Mouse (Mus musculus): ENCODE data around the gene Znrf3.
A peak's percentile ranks its signal among the peaks of the same experiment; 100 is the strongest.
"Not testable (repeated sequence)": the region's sequence is repeated elsewhere in the genome, so short reads cannot be mapped to it uniquely, and the experiment has no call there.

Gene Znrf3

DNA sequence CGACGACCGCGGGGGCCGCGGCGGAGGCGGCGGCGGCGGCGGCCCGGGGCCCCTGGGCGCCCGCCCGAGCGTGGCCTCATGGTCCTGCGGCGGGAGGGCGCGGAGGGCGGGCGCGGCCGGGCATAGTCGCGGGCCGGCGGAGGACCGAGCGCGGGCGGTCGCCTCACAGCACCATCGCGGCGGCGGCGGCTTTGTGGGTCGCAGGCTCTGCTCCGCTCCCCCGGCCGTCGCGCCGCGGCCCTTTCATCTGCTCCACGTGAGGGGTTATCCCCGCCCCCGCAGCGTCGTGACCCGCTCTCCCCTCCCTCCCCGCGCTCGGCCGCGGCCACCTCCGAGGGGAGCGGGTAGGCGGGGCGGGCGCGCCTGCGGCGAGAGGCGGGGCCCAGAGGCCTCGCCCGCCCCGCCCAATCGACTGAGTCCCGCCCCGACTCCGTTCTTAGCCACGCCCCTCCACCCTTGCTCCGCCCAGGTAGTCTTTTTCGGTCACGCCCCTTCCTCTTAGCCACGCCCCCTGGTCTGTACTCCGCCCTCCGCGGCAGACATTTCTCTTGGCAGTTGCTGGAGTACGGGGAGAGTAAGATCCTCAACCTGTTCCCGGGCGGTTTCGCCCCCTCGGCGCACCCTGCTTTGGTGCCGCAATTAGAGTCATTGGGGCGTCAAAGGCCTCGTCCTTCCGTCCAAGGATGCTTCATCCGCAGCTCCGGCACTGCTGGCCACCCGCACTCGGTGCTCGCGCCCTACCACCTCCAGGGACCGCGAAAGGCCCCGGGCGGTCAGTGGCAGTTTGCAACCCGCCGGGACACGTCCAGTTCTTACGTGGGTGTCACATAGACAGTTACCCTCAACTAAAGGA is at the start of gene Znrf3:
Znrf3 (minus strand) TSS at position 249 of the 853 bp plus-strand sequence.
- peak; percentile 99 for DNase-seq

DNA sequence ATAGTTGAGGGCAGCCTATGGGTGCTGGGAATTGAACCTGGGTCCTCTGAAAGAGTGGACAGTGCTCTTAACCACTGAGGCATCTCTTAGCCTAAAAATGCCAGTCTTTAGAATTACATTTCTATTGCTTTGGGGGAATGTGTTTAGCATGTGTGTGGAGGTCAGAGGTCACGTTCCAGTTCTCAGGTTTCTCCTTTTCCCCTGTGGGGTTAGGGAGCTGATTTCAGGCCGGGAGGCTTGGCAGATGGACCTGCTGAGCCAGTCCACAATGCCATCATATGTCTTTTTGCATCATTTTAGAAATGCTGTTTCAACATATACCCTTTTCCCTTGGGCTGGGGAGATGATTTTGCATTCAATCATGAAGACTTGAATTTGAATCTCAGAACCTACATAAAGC is 49.2 kb upstream of the Znrf3 start:
- no peak for DNase-seq

DNA sequence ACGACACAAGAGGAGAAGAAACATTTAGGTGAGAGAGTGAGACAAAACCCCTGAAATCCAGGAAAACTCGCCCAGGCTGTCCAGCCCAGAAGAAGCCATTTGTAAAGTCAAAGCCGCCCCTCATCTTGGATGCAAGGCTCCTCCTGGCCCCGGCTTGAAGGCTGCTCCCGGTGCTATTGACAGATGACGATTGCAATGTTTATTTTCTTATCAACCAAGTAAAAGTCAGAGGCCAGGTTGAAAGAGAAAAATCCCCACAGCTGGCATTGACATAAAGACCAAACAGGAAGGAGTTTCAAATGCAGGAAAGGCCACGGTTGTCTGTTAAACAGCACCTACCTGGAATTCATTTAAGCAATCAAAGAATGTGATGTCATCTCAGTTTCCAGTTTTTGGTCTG is 47.3 kb upstream of the Znrf3 start:
- DNase-seq = no peak

DNA sequence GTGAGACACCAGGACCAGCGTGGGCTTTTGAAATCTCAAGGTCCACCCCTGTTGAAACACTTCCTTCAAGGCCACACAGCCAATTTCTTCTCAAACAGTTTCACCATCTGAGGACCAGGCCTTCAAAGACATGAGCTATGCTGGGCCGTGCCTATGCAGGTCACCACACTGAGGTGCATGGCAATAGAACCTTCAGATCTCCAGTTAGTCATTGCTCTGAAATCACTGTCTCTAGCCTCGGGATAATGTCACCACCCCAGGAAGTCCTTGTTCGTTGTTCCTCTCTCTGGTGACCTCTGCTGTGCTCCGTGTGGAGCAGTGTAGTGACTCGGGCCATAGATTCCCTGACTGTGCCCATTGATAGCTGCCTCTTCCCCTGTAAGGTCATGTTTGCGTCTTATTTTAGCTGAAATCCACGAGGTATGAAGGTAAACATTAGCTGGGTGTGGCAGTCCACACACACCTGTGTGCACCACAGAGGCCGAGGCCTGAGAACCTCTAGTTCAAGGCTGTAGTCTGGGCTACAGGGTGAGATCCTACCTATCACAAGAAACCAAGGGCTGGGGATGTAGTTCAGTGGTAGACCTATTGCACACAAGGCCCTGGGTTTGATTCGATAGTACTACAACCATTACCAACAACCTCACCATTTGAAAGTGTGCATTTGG is 46.5 kb upstream of the Znrf3 start:
- DNase-seq = peak; percentile 64

DNA sequence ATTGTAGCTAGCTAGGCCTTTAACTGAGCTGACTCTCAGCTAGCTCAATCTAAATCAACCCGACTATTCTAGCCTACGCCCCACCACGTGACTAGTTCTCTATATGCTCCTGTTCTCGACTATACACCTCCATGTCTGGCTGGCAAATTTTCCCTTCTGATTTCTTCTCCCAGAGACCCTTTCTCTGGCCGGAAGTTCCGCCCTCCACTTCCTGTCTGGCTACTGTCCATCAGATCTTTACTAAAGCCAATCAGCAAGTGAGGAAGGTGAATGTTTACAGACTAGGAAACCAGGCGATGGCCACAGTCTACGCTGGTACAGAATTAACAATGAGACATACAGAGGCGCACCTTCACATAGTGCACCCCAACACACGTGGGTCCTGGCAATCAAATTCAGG is 44.8 kb upstream of the Znrf3 start:
- DNase-seq = peak; percentile 64

DNA sequence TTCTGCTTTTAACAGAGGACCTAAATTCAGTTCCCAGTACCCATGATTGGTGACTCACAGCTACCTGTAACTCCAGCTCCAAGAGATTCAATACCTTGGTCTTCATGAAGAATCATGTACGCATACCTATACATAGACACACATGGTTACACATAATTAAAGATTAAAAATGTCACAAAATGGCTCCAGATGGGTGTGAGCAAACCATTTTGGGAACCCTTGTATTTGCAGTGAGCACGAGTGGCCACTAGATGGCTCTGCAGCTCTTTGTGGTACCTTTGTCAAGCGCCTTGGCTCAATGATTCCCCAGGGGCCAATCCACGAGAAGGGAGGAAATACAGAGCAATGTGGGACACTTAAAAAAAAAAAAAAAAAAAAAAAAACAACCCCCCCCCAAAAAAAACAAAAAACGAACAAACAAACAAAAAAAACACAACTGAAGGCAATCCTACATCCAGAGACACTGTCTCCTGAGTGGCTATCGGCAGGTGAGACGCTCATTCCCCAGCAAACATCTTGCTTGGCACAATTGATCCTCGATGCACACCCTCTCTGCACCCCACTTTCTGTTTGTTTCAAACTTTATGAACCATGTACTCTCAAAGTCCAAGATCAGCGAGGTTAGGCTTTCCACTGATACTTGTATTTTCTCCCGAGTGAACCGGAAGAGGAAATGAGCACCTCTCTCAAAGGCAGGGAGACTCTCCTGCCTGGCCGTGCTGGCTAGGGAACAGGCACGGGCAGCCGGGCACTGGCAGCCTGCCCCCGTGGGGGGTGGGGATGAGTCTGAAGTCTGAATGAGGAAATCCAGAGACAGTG is 40.8 kb upstream of the Znrf3 start:
- peak; percentile 97 for DNase-seq

DNA sequence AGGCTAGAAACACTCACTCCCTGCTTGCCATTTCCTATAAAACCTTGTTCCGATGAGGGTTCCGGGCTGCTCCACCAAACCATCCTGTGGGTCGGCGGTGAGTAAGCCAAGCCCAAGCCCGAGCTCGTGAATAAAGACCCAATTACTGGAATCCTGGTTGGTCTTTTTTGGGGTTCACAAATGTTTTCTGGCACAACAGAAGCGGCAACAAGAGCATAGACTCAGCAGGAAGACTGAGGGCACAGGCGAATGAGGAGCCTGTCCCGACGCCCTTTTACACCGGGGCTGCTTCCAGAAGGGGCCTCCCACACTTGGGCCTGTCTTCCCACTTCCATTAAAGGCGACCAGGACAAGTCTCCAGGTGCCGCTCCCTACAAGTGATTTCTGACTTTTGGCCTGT is 37.9 kb upstream of the Znrf3 start:
- peak; percentile 87 for DNase-seq

DNA sequence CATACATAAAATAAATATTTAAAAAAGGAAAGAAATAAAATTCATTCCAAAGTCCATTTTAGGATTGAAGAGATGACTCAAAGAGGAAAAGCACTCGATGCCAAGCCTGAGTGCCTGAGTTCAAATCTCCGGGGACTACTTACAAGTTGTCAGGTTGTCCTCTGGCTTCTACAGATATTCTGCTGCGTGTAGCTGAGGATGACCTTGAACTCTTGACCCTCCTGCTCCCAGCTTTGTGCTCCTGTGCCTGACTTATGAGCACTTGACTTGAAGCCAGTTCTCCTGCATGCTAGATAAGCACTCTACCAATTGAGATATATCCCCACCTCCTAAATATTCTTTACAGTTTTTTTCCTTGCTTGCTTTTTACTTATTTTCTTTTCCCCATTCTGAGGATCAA is 34.2 kb upstream of the Znrf3 start:
- no peak for DNase-seq

DNA sequence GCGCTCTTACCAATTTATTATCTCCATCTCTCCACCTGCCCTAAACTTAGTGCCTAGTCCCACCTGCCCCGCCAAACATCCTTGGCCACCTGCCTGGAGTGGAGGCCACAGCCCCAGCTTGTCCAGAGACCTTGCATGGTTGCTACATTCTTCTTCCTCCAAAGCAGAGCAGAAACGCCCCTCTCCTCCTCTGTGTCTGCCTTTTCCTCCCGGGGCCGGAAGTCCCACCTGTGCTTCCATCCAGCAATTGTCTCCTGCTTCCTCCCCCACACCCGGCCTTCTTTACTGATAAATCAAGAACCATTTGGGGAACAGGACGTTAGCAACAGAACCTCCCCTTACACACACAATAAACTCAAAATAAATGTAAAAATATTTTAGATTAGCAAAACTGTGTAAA is 33.5 kb upstream of the Znrf3 start:
- DNase-seq = peak; percentile 92

DNA sequence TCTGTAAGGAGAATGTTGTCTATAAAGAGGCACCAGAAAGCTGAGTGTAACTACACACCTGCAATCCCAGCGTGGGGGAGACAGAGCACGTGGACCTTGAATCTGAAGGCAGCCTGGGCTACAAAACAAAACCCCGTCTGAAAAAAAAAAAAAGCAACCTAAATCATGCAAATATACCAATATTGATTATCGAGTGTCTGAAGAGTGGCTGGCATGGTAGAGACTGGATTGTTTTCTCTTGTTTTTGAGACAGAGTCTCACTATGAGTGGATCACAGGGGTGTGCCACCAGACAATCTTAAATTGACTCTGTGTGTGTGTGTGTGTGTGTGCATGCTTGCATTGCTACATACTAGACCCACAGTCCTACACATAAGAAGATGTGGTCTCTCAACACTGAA is 32.2 kb upstream of the Znrf3 start:
- DNase-seq = no peak

DNA sequence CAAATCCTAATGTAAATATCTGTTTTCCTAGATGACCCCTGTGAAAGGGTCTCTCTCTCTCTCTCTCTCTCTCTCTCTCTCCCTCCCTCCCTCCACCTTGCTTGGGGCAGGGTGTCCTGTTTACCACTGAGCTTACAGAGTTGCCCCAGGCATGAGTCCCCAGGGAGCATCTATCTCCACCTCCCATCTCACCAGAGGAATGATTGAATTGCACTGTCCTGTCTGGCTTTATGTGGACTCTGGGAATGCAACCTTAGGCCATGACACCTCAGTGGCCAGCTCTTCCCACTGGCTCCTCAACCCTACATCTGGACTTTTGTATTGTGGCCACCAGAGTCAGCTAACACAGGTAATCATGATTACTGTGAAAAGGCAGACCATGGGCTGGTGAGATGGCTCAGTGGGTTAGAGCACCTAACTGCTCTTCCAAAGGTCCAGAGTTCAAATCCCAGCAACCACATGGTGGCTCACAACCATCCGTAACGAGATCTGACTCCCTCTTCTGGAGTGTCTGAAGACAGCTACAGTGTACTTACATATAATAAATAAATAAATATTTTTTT is 31.0 kb upstream of the Znrf3 start:
- not testable (repeated sequence) for DNase-seq

DNA sequence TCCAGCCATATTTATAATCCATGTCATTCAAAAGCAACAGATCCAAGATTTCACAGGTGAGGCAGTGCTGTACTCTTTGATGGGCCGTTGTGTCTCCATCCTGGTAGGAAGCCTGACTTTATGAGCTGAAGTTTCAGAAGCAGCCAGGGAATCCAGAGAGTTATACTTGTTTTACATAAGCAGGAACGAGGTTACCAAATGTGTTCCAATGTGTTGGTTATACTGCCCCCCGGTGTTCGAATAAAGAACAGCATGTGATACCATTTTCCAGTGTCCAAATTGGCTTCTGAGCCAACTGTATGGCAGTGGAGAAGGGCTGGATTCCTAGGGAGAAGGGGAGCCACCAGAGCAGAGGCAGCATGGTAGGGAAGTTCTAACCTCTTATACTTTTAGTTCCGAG is 29.5 kb upstream of the Znrf3 start:
- DNase-seq = no peak

DNA sequence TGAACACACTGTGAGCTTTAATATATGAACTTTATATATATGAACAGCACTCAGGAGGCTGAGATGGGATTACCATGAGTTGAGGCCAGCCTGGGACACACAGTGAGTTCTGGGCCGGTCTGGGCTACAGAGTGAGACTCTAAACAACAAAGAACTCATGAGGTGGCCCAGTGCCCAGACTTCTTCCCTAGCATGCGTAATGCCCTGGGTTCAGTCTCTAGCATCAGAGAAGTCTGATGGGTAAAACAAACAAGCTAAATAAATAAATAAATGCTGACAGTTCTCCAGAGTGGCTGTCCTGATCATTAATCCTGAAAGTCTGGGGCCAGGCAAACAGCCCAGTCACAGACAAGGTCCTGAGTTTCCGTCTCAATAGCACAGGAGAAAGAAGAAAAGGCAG is 25.4 kb upstream of the Znrf3 start:
- no peak for DNase-seq

DNA sequence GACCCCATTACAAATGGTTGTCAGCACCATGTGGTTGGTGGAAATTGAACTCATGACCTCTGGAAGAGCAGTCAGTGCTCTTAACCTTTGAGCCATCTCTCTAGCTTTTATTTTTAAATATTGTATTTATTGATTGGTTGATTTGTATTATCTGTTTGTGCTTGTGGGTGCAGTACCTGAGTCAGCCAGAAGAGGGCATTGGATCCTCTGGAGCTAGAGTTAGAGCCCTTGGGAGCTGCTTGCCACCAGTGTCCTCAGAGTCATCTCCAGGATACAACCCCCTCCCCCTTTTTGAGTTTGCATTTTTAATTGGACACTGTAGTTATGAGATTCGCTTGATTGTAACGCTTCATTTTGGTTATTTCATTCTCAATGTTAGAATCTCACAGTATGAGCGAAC is 24.4 kb upstream of the Znrf3 start:
- DNase-seq = no peak

DNA sequence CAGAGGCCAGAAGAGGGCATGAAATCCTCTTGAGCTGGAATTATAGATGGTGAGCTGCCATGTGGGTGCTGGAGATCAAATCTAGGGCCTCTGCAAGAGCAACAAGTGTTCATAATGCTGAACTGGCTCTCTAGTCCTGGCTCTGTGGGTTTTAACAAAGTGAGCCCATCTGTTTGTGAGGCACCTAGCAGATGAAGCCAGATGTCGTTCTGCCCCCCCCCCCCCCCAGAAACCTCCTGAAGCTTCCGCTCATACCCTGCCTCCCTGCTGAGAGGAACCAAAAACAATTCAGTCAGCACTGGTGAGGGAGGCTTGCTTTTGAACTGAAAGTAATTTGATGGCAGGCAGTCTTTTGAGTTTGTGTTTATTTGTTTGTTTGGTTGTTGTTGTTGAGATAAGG is 23.8 kb upstream of the Znrf3 start:
- no peak for DNase-seq

DNA sequence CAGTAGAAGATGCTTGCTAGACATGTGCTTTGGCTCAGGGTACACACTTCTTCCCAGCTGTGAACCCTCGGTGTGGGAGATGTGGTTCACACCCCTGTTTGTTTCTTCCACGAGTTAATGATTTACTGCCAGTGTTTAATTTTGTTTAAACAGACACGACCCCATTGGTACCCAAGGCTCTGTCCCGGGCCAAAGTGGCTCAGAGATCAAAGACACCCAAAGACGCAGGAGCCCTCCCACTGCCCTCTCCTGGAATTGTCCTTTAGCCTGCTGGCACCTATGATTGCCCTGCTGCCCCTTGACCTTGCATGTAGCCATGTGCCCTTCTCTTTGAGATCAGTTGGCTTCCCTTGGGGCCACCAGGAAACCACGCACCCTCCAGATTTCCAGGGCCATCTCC is 7.3 kb upstream of the Znrf3 start:
- no peak for DNase-seq

DNA sequence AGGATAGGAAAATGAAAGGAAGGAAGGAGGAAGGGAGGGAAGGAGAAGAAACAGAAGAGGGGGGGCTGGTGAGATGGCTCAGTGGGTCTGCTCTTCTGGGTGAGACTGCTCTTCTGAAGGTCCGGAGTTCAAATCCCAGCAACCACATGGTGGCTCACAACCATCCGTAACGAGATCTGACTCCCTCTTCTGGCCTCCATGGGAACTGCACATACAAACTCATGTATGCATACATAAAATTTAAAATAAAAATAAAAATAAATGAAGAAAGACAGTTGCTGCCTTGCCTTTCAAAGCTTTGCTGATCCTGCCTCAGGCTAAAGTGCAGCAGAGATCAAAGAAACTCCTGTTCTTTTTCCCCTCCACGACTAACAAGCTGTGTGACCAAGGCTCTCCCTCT is 6.7 kb upstream of the Znrf3 start:
- peak; percentile 22 for DNase-seq

DNA sequence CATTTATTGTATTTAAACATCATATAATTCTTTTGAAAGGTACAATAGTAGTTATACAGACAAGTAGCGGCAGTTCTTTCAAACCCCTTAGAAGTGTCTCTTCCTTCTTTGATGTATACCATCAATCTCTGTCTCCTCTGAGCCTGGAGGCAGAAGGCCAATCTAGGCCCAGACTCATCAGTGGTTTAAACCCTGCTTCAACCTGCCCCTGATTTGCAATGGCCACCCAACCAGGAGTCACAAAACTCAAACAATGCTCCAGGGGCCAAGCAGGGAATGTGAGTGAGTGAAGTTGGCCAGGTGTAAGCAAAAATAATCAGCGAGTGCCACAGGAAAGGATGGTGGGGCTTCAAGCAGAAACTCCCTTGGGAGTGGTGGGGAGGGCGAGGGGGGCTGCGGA is 6.1 kb upstream of the Znrf3 start:
- DNase-seq = peak; percentile 68

DNA sequence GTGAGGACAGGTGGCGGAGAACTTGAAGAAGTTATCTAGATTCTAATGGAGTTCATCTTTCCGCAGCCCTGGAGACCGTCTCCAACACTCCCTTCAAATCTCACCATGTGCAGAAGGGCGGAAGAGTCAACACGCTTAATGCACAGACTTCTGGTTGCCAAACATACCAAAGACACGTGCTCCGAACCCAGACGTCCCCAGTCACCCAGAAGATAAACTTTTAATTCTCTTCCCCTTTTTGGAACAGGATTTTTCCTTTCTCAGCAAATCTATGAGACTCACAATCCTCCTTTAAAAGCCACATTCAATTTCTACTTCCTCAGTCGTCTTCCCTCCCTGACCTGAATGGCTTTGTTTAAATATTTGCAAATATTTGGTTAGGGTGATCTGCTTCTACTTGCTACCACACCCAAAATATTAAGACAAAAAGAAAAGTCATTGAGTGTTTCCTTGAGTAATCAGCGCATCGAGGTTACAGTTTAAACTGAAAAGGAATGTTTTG is 856 bp upstream of the Znrf3 start:
- no peak for DNase-seq

DNA sequence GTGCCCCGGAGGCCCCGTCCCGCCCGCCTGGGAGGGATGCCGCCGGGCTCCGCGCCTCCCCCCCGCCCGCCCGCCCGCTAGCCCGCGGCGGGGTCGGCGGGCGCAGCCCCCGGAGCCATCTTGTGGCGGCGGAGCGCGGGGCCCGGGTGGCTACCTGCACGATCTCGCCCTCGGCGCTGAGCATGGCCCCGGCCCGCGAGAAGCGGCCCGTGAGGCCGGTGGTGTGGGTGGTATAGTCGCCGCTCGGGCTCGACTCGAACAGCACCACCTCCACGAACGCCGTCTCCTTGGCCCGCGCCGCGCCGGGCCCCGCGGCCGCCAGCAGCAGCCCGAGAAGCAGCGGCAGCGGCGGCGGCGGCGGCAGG is 431 bp downstream of the Znrf3 start:
- DNase-seq = peak; percentile 96

DNA sequence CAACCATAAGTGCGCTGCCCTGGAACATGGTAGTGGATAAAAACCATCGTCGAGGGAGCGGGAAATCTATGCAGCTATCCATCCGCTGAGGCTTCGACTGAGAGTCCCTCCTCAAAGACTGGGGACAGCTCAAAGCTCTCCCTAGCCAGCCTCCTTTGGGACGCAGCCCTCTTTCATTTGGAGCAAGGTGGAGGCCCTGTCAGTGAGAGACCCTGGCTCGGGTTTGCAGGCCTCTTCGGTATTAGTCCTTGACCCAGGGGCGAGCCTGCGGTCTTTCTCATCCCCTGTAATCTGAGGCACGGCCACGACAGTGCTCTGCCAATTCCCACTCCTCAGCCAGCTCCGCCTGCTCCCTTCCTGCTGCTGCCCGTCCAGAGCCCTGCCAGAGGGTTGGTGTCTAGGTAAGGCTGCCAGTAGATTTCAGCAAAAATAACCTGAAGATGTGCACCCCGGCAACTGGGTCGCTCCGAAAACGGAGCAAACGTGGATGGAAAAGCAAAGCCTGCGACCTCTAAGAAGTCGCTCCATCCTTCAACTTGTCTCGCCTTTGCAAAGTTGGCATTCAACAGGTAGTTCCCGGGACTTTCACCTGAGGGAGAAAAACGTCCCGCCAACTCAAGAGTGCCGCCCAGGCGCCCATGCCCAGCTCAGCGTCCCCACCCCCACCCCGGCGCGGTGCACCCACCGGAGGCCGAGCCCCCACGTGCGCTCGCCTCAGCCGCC is 975 bp downstream of the Znrf3 start:
- DNase-seq = peak; percentile 94

DNA sequence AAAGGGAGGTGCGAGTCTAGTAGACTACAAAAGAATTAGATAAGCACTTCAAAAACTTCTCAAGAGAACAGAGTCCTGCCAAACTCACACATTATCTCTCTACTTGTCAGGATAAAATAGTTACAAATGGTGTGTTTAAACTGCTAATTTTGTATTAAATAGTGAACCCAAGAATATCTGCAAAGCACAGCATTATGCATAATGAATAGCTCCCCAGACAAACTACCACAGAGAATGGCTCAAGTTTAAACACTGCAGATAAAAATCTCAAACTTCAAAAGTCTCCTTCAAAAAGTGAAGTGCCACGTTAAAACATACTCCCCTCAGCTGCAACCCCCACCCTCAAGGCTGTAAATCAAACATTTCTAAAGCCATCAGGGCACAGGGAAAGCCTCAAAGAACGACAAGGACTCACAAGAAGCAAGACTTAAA is 2.0 kb downstream of the Znrf3 start:
- peak; percentile 34 for DNase-seq
